Mouse (Mus musculus): ENCODE results near the gene Dok4. TPM values are rescaled to one million over a fixed set of nuclear protein-coding genes. Genes with fewer than 3 reads are reported as not detected.
"Not testable (repeated sequence)": the region's sequence is repeated elsewhere in the genome, so short reads cannot be mapped to it uniquely, and the experiment has no call there.

The Dok4 gene
- polyA plus RNA-seq, 1 experiment from 2014 or later, result 59.0 TPM

GRCm38 (mm10) chr8:94862487-94863220 is 13.5 kb downstream of the Dok4 start:
- Histone ChIP-seq H3K9ac (no peak overlapping the region), H3K9me3 (no peaks in the 10 kb centered on the region), H3K4me3 (no peak overlapping the region), H3K4me2 (no peak overlapping the region), H3K27ac (no peak overlapping the region), H3K36me3 (peaks cover 70% of the 10 kb centered on the region), H3K27me3 (no peaks in the 10 kb centered on the region), H3K4me1 (replicated peaks) (peaks cover 27% of the 10 kb centered on the region)
- 89% methylated on average over 12 of the region's 12 CpGs for WGBS
- ATAC-seq (ENCODE audit: low FRiP score), result no peak

GRCm38 (mm10) chr8:94861352-94861910 is 14.7 kb downstream of the Dok4 start:
- Histone ChIP-seq H3K9ac (no peak overlapping the region), H3K4me3 (no peak overlapping the region), H3K27me3 (no peaks in the 10 kb centered on the region), H3K4me1 (replicated peaks) (peaks cover 22% of the 10 kb centered on the region), H3K27ac (no peak overlapping the region), H3K9me3 (no peaks in the 10 kb centered on the region), H3K4me2 (no peak overlapping the region), H3K36me3 (peaks cover 58% of the 10 kb centered on the region)
- ATAC-seq (ENCODE audit: low FRiP score), result no peak
- 82% methylated on average over 8 of the region's 8 CpGs for WGBS

GRCm38 (mm10) chr8:94857346-94858173 is 18.6 kb downstream of the Dok4 start, which contains the start of gene Polr2c:
TSS of gene Polr2c (plus strand) at chr8:94857450.
- Histone ChIP-seq H3K9ac (peak within 1 kb of the TSS; percentile 98), H3K4me3 (peak within 1 kb of the TSS; percentile 98), H3K4me1 (replicated peaks) (peaks cover 19% of the 10 kb centered on the region), H3K27me3 (no peaks in the 10 kb centered on the region), H3K36me3 (peaks cover 48% of the 10 kb centered on the region), H3K4me2 (peak within 1 kb of the TSS; percentile 77), H3K27ac (peak within 1 kb of the TSS; percentile 87), H3K9me3 (no peaks in the 10 kb centered on the region)
- peak; percentile 79 for ATAC-seq (ENCODE audit: low FRiP score)
- under 1% methylated on average over 68 of the region's 68 CpGs for WGBS

GRCm38 (mm10) chr8:94857011-94857345 is 19.2 kb downstream of the Dok4 start:
- H3K4me3 ChIP-seq, result 0 out of 2 replicates have a peak overlapping the region, but pooled peaks have one; percentile 98
- H3K9ac ChIP-seq, result no peak overlapping the region
- peak; percentile 18; the same call in 1 of the 2 replicates for ATAC-seq (ENCODE audit: low FRiP score)
- H3K27ac ChIP-seq, result no peak overlapping the region
- H3K4me1 ChIP-seq (replicated peaks), result peaks cover 19% of the 10 kb centered on the region
- 0 out of 2 replicates have a peak overlapping the region, but pooled peaks have one; percentile 18 for H3K4me2 ChIP-seq
- no peaks in the 10 kb centered on the region for H3K9me3 ChIP-seq
- H3K27me3 ChIP-seq, result no peaks in the 10 kb centered on the region
- WGBS, result 32% methylated on average over 5 of the region's 5 CpGs
- H3K36me3 ChIP-seq, result peaks cover 49% of the 10 kb centered on the region

GRCm38 (mm10) chr8:94854761-94855160 is 21.4 kb downstream of the Dok4 start:
- H3K4me2 ChIP-seq; H3K4me3 ChIP-seq; H3K9ac ChIP-seq; ATAC-seq (ENCODE audit: low FRiP score); H3K27me3 ChIP-seq; H3K27ac ChIP-seq; H3K9me3 ChIP-seq: not testable (repeated sequence)
- Histone ChIP-seq H3K36me3 (peaks cover 57% of the 10 kb centered on the region), H3K4me1 (replicated peaks) (peaks cover 19% of the 10 kb centered on the region)
- WGBS, result 93% methylated on average over 11 of the region's 11 CpGs

- no peak for ATAC-seq (ENCODE audit: low FRiP score)
- Histone ChIP-seq H3K4me1 (replicated peaks) (no peaks in the 10 kb centered on the region), H3K27ac (no peak overlapping the region), H3K9me3 (no peaks in the 10 kb centered on the region), H3K4me3 (no peak overlapping the region), H3K9ac (no peak overlapping the region), H3K4me2 (no peak overlapping the region), H3K36me3 (peaks cover 97% of the 10 kb centered on the region), H3K27me3 (no peaks in the 10 kb centered on the region)
- 95% methylated on average over 5 of the region's 5 CpGs for WGBS
These were observed 26.1 kb downstream of the Dok4 start for GRCm38 (mm10) chr8:94850049-94850448.

GRCm38 (mm10) chr8:94841183-94841582 is 34.9 kb downstream of the Dok4 start:
- H3K36me3 ChIP-seq, result peaks cover 30% of the 10 kb centered on the region
- H3K4me2 ChIP-seq, result no peak overlapping the region
- H3K4me3 ChIP-seq, result no peak overlapping the region
- 68% methylated on average over 2 of the region's 2 CpGs for WGBS
- peaks cover 20% of the 10 kb centered on the region for H3K4me1 ChIP-seq (replicated peaks)
- H3K9me3 ChIP-seq, result no peaks in the 10 kb centered on the region
- H3K27ac ChIP-seq, result no peak overlapping the region
- H3K27me3 ChIP-seq, result no peaks in the 10 kb centered on the region
- no peak for ATAC-seq (ENCODE audit: low FRiP score)
- H3K9ac ChIP-seq, result no peak overlapping the region

GRCm38 (mm10) chr8:94838600-94838999 is 37.5 kb downstream of the Dok4 start:
- under 1% methylated on average over 24 of the region's 24 CpGs for WGBS
- H3K27ac ChIP-seq, result peak overlapping the region; percentile 95
- H3K4me1 ChIP-seq (replicated peaks), result peaks cover 25% of the 10 kb centered on the region
- ATAC-seq (ENCODE audit: low FRiP score), result peak; percentile 77
- H3K36me3 ChIP-seq, result peaks cover 6% of the 10 kb centered on the region; the same call in 1 of the 2 replicates
- H3K4me3 ChIP-seq, result peak overlapping the region; percentile 88
- peak overlapping the region; percentile 93 for H3K9ac ChIP-seq
- peak overlapping the region; percentile 91 for H3K4me2 ChIP-seq
- H3K9me3 ChIP-seq, result no peaks in the 10 kb centered on the region
- H3K27me3 ChIP-seq, result no peaks in the 10 kb centered on the region

GRCm38 (mm10) chr8:94837662-94838574 is 38.2 kb downstream of the Dok4 start, which contains the start of the genes Coq9 and Ciapin1:
TSS of gene Coq9 (plus strand) at chr8:94838321.
TSS of gene Ciapin1 (minus strand) at chr8:94838358.
- peak; percentile 99 for ATAC-seq (ENCODE audit: low FRiP score)
- WGBS, result 1% methylated on average over 81 of the region's 82 CpGs
- Histone ChIP-seq H3K4me1 (replicated peaks) (peaks cover 25% of the 10 kb centered on the region), H3K36me3 (0 out of 2 replicates have a peak, but pooled peaks cover 3% of the 10 kb centered on the region), H3K4me2 (peak within 1 kb of the TSS; percentile 91), H3K9me3 (no peaks in the 10 kb centered on the region), H3K4me3 (peak within 1 kb of the TSS; percentile 88), H3K27ac (peak within 1 kb of the TSS; percentile 95), H3K27me3 (no peaks in the 10 kb centered on the region), H3K9ac (peak within 1 kb of the TSS; percentile 93)

GRCm38 (mm10) chr8:94836456-94837240 is 39.5 kb downstream of the Dok4 start:
- Histone ChIP-seq H3K27ac (no peak overlapping the region), H3K4me3 (peak overlapping the region; percentile 88), H3K36me3 (peaks cover 8% of the 10 kb centered on the region), H3K4me1 (replicated peaks) (peaks cover 31% of the 10 kb centered on the region), H3K9me3 (no peaks in the 10 kb centered on the region), H3K9ac (peak overlapping the region; percentile 93), H3K4me2 (peak overlapping the region; percentile 91), H3K27me3 (no peaks in the 10 kb centered on the region)
- no peak for ATAC-seq (ENCODE audit: low FRiP score)
- WGBS, result 78% methylated on average over 11 of the region's 11 CpGs

GRCm38 (mm10) chr8:94835751-94836150 is 40.4 kb downstream of the Dok4 start:
- not testable (repeated sequence) for H3K27me3 ChIP-seq; H3K4me2 ChIP-seq; H3K27ac ChIP-seq; H3K9me3 ChIP-seq; ATAC-seq (ENCODE audit: low FRiP score); H3K4me3 ChIP-seq; H3K9ac ChIP-seq
- WGBS, result 95% methylated on average over 13 of the region's 13 CpGs
- peaks cover 15% of the 10 kb centered on the region for H3K36me3 ChIP-seq
- peaks cover 31% of the 10 kb centered on the region for H3K4me1 ChIP-seq (replicated peaks)
